Comparison of ENCODE assay signal across 9 mouse cellular contexts in the genomic region with DNA sequence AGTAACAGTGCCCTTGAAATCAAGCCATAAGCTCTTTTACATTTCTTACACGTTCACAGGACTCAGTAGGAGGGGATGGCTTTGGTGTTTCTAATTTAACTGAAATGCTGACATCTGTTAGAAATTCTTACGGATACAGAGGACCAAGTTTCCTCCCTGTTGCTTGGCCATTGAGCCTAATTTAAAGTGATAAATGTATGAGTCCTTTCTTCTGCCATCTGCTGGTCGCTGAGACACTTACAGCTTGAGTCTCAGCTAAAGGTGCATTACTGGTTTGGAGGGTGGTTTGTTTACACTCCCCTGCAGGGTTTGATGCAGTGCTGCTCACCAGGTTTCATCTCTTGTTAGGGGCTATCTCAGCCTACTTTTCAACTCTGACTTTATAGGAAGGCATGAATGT.
DNase-seq lines count a peak whose midpoint lies in the region; ATAC-seq and TF ChIP-seq lines count a peak whose summit lies in the region.
"Had no signal": no experiment of that assay in that cellular context is flagged by ENCODE, and none has a peak within 500 bp of the region (broad histone marks: within the 10 kb centered on the region; RNA-seq: fewer than 3 reads in every experiment).

No protein-coding gene starts in this region.

- no peak for ATAC-seq in hindbrain, postnatal 0 days
- no peak for ATAC-seq in hindbrain, embryonic 12.5 days (ENCODE audit: low FRiP score)
- ATAC-seq in inflammation-experienced regulatory T-cells, adult 6 months, result peak; percentile 63

- H3K36me3 ChIP-seq in hindbrain, postnatal 0 days (ENCODE audit: insufficient read depth, low read length), result no peaks in the 10 kb centered on the region
- H3K36me3 ChIP-seq in hindbrain, embryonic 12.5 days, result no peaks in the 10 kb centered on the region
- H3K36me3 ChIP-seq in ES-E14 (ENCODE audit: control insufficient read depth, insufficient read depth, low read length, poor library complexity, severe bottlenecking), result no peaks in the 10 kb centered on the region
- H3K36me3 ChIP-seq in limb, embryonic 10.5 days, result no peaks in the 10 kb centered on the region; the same call in 1 of the 2 replicates

- WGBS in hindbrain, postnatal 0 days, result 28% methylated on average over 3 of the region's 3 CpGs
- WGBS in hindbrain, embryonic 12.5 days, result 40% methylated on average over 3 of the region's 3 CpGs
- WGBS in limb, embryonic 10.5 days, result 29% methylated on average over 3 of the region's 3 CpGs

- in situ Hi-C loops in ES-E14 (cut with MboI; ENCODE audit: low sequenced_read_pairs in 2 of 2, unreplicated experiment in 2 of 2), result no loop called here

- H3K4me2 ChIP-seq in hindbrain, postnatal 0 days (ENCODE audit: low read depth, low read length), result no peak overlapping the region
- no peak overlapping the region for H3K4me2 ChIP-seq in hindbrain, embryonic 12.5 days (replicated peaks)
- H3K4me2 ChIP-seq: midbrain, embryonic 11.5 days had no signal

- DNase-seq in hindbrain, postnatal 0 days (ENCODE audit: low spot score), result peak; percentile 52
- peak; percentile 48 to 57 for DNase-seq in B cell, adult 2 months
- peak; percentile 26 for DNase-seq in ES-E14 (ENCODE audit: low read depth, low spot score)
- no peak for DNase-seq in left cerebral cortex, adult 11 months (ENCODE audit: low spot score)
- no peak for DNase-seq in limb, embryonic 10.5 days (ENCODE audit: low spot score)
- DNase-seq: gastrocnemius, postnatal 25 days had no signal

- peaks cover 30% of the 10 kb centered on the region for H3K4me1 ChIP-seq in hindbrain, postnatal 0 days (ENCODE audit: insufficient read depth, low read length)
- H3K4me1 ChIP-seq in hindbrain, embryonic 12.5 days, result peaks cover 52% of the 10 kb centered on the region
- H3K4me1 ChIP-seq in ES-E14 (ENCODE audit: control insufficient read depth in 2 of 2, insufficient read depth in 2 of 2, low read length in 2 of 2, poor library complexity in 1 of 2), result peaks cover 0 to 3% of the 10 kb centered on the region in 2 experiments; a peak in 1 of 4 replicates
- H3K4me1 ChIP-seq in limb, embryonic 10.5 days, result peaks cover 38% of the 10 kb centered on the region

- H3K27me3 ChIP-seq in hindbrain, postnatal 0 days (ENCODE audit: insufficient read depth, low read length), result no peaks in the 10 kb centered on the region
- H3K27me3 ChIP-seq in hindbrain, embryonic 12.5 days, result no peaks in the 10 kb centered on the region
- H3K27me3 ChIP-seq in limb, embryonic 10.5 days (ENCODE audit: low read depth, poor library complexity, severe bottlenecking), result no peaks in the 10 kb centered on the region

- no peaks in the 10 kb centered on the region for H3K9me3 ChIP-seq in hindbrain, postnatal 0 days (ENCODE audit: low read length)
- no peaks in the 10 kb centered on the region for H3K9me3 ChIP-seq in hindbrain, embryonic 12.5 days (replicated peaks)
- no peaks in the 10 kb centered on the region for H3K9me3 ChIP-seq in ES-E14 (ENCODE audit: control insufficient read depth, insufficient read depth, low read depth, low read length)
- H3K9me3 ChIP-seq in limb, embryonic 10.5 days (replicated peaks), result no peaks in the 10 kb centered on the region

- H3K9ac ChIP-seq in hindbrain, postnatal 0 days (replicated peaks; ENCODE audit: low read length), result no peak overlapping the region
- H3K9ac ChIP-seq in hindbrain, embryonic 12.5 days, result no peak overlapping the region
- no peak overlapping the region for H3K9ac ChIP-seq in ES-E14 (ENCODE audit: insufficient read depth, low read depth, low read length, poor library complexity, severe bottlenecking)

- H3K4me3 ChIP-seq in hindbrain, postnatal 0 days (ENCODE audit: low read length), result no peak overlapping the region
- no peak overlapping the region for H3K4me3 ChIP-seq in hindbrain, embryonic 12.5 days
- H3K4me3 ChIP-seq in ES-E14 (ENCODE audit: insufficient read depth in 1 of 2, low read depth in 1 of 2, low read length in 2 of 2, poor library complexity in 1 of 2, severe bottlenecking in 1 of 2), result no peak overlapping the region
- H3K4me3 ChIP-seq in limb, embryonic 10.5 days, result no peak overlapping the region

- no peak overlapping the region for H3K27ac ChIP-seq in hindbrain, postnatal 0 days
- no peak overlapping the region for H3K27ac ChIP-seq in hindbrain, embryonic 12.5 days
- H3K27ac ChIP-seq in ES-E14 (ENCODE audit: insufficient read depth, low read depth, low read length, poor library complexity, severe bottlenecking), result no peak overlapping the region
- H3K27ac ChIP-seq in limb, embryonic 10.5 days, result no peak overlapping the region

- TF ChIP-seq CTCF in hindbrain, postnatal 0 days (IDR thresholded peaks at IDR 0.05; ENCODE audit: low read depth), result peak; percentile 69

TF ChIP-seq in ES-E14, 5 proteins besides CTCF, POLR2A, EP300 and RAD21:
- TF ChIP-seq HCFC1 (IDR thresholded peaks at IDR 0.05; ENCODE audit: borderline replicate concordance, insufficient read depth, low read length), result no peak
- TF ChIP-seq ZC3H11A (IDR thresholded peaks at IDR 0.05; ENCODE audit: borderline replicate concordance, low read depth, low read length), result 0 out of 2 replicates have a peak, but pooled peaks have one; percentile 6

Comparison
In these comparisons a context has a peak if more than half of its experiments do, and no peak if none do; other contexts are left out.
1. DNase-seq: peak in hindbrain, postnatal 0 days (single experiment), B cell, adult 2 months (2 of 2) and ES-E14 (single experiment); none in left cerebral cortex, adult 11 months (single experiment) and limb, embryonic 10.5 days (single experiment).